Mouse (Mus musculus) small intestine, adult 2 months (tissue): Measurements from ENCODE around the gene Csrnp3. TPM values are rescaled to one million over a fixed set of nuclear protein-coding genes. Genes with fewer than 3 reads are reported as not detected.

Experiments
- H3K27ac ChIP-seq: fragments of 200-500 bp; 2 replicates; pipeline ENCODE4 v1.5.1; 2012; ENCODE audit warnings: low read depth, low read length, control low read depth, inconsistent platforms; ENCODE audit not compliant: insufficient read depth
- H3K27me3 ChIP-seq: fragments of 200-500 bp; 2 replicates; pipeline ENCODE4 v1.6.1; 2012; ENCODE audit warnings: mild to moderate bottlenecking, moderate library complexity, low read length, inconsistent platforms; ENCODE audit not compliant: control insufficient read depth, insufficient read depth
- H3K36me3 ChIP-seq: fragments of 200-500 bp; 2 replicates; pipeline ENCODE4 v1.6.1; 2012; ENCODE audit warnings: mild to moderate bottlenecking, low read length, control low read depth, inconsistent platforms; ENCODE audit not compliant: control insufficient read depth, insufficient read depth
- H3K4me1 ChIP-seq: fragments of 200-500 bp; 2 replicates; pipeline ENCODE4 v1.6.1; 2012; ENCODE audit warnings: low read length, inconsistent platforms, mixed read lengths; ENCODE audit not compliant: control insufficient read depth, insufficient read depth, insufficient read length
- H3K4me3 ChIP-seq: fragments of 200-500 bp; 2 replicates; pipeline ENCODE4 v1.5.1; 2012; ENCODE audit warnings: low read depth, mild to moderate bottlenecking, control low read depth, inconsistent platforms, low read length, moderate library complexity
- CTCF ChIP-seq: fragments of 200-500 bp; IDR thresholded peaks from 2 replicates; pipeline ENCODE4 v1.5.1; 2012; ENCODE audit warnings: low read depth, mild to moderate bottlenecking, control low read depth, inconsistent platforms, low read length, moderate library complexity, mixed read lengths; ENCODE audit not compliant: insufficient replicate concordance, insufficient read length; ENCODE audit errors: extremely low read depth
- POLR2A ChIP-seq: fragments of 200-500 bp; IDR thresholded peaks from 2 replicates; pipeline ENCODE4 v1.6.1; 2012; ENCODE audit warnings: low read depth, mild to moderate bottlenecking, control low read depth, inconsistent platforms, low read length, moderate library complexity
- WGBS: fragments of 180-500 bp; shearing (Covaris S2); methylation state at CpG from one replicate; pipeline ENCODE4 v1.1.7; 2018; 5-methylcytosine and 5-hydroxymethylcytosine counted together
- polyA plus RNA-seq: library from polyadenylated mRNA; depleted of rRNA; stranded (reverse); fragments of >200 nt; gene quantifications from 2 replicates; pipeline ENCODE4 v1.2.3, GENCODE M21; 2012

Gene Csrnp3
- polyA plus RNA-seq, 1 experiment = 0.05 TPM

DNA sequence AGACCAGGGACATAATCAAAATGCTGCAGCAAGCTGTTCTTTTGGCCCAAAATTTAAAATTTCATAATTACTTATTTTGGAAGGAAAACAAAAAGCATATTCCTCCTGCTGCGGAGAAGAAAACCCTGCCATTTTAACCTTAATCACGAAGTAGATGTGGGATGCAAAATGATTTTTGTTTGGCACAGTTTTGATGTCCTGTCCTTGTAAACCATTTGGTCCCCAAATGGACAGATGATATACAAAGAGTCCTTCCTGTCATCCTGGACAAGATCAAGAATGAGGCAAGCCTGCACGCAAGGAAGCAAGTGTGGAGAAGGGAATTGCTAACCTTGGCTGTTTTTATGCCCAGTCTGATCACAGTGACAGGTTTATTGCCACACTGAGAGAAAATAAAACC lies 46.0 kb downstream of the Csrnp3 start:
- TF ChIP-seq CTCF = no peak
- no peak for TF ChIP-seq POLR2A
- WGBS = 67% methylated on average over 3 of the region's 3 CpGs
- Histone ChIP-seq H3K4me3 (no peak overlapping the region), H3K27ac (no peak overlapping the region), H3K27me3 (no peaks in the 10 kb centered on the region), H3K36me3 (no peaks in the 10 kb centered on the region), H3K4me1 (no peaks in the 10 kb centered on the region)

DNA sequence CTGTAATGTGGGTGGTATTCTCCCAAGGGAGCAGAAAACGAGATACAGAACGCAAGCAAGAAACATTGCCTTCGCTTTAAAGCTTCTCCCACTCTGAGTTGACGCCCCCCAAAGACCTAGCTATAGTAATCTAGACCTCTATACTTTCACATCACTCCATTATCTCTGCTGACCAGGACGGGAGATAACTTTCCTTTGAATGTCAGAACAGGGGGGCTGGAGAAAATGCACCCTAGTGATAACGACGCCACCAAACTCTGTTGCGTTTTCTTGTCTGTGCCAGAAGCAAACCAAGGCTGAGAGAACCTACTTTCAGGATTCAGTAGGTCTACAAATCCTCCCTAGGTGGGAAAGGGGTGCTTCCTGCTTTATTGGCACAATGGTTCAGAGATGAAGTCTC lies 47.7 kb downstream of the Csrnp3 start:
- Histone ChIP-seq H3K27me3 (no peaks in the 10 kb centered on the region), H3K27ac (no peak overlapping the region), H3K4me1 (no peaks in the 10 kb centered on the region), H3K4me3 (no peak overlapping the region), H3K36me3 (no peaks in the 10 kb centered on the region)
- TF ChIP-seq POLR2A = no peak
- no peak for TF ChIP-seq CTCF
- 76% methylated on average over 8 of the region's 8 CpGs for WGBS

- Histone ChIP-seq H3K4me3 (no peak overlapping the region), H3K36me3 (no peaks in the 10 kb centered on the region), H3K27me3 (no peaks in the 10 kb centered on the region), H3K4me1 (no peaks in the 10 kb centered on the region), H3K27ac (no peak overlapping the region)
- 67% methylated on average over 5 of the region's 5 CpGs for WGBS
- no peak for TF ChIP-seq CTCF
- TF ChIP-seq POLR2A = no peak
These were observed 48.7 kb downstream of the Csrnp3 start for GRCm38 (mm10) chr2:65894299-65894698.

- Histone ChIP-seq H3K27ac (no peak overlapping the region), H3K27me3 (no peaks in the 10 kb centered on the region), H3K4me1 (no peaks in the 10 kb centered on the region), H3K4me3 (no peak overlapping the region), H3K36me3 (no peaks in the 10 kb centered on the region)
- WGBS = 22% methylated on average over 5 of the region's 5 CpGs
- TF ChIP-seq CTCF (no peak), POLR2A (no peak)
These were observed 51.0 kb downstream of the Csrnp3 start for GRCm38 (mm10) chr2:65896542-65896941.

GRCm38 (mm10) chr2:65897084-65897483 lies 51.5 kb downstream of the Csrnp3 start:
- no peaks in the 10 kb centered on the region for H3K4me1 ChIP-seq
- H3K27ac ChIP-seq = no peak overlapping the region
- no peak overlapping the region for H3K4me3 ChIP-seq
- no peaks in the 10 kb centered on the region for H3K36me3 ChIP-seq
- H3K27me3 ChIP-seq = no peaks in the 10 kb centered on the region
- 57% methylated on average over 4 of the region's 4 CpGs for WGBS
- TF ChIP-seq POLR2A = no peak
- TF ChIP-seq CTCF = no peak

GRCm38 (mm10) chr2:65899478-65899877 lies 53.9 kb downstream of the Csrnp3 start:
- Histone ChIP-seq H3K4me1 (no peaks in the 10 kb centered on the region), H3K27me3 (no peaks in the 10 kb centered on the region), H3K36me3 (no peaks in the 10 kb centered on the region), H3K27ac (no peak overlapping the region), H3K4me3 (no peak overlapping the region)
- 80% methylated on average over 2 of the region's 2 CpGs for WGBS
- TF ChIP-seq POLR2A (no peak), CTCF (no peak)

- Histone ChIP-seq H3K27me3 (no peaks in the 10 kb centered on the region), H3K4me3 (no peak overlapping the region), H3K4me1 (no peaks in the 10 kb centered on the region), H3K27ac (no peak overlapping the region), H3K36me3 (no peaks in the 10 kb centered on the region)
- TF ChIP-seq POLR2A = no peak
- no peak for TF ChIP-seq CTCF
- 84% methylated on average over 3 of the region's 3 CpGs for WGBS
These were observed 63.0 kb downstream of the Csrnp3 start for GRCm38 (mm10) chr2:65908526-65908925.
